Mouse (Mus musculus): ENCODE measurements around the gene Susd1. TPM values are rescaled to one million over a fixed set of nuclear protein-coding genes. Genes with fewer than 3 reads are reported as not detected.
A peak's percentile ranks its signal among the peaks of the same experiment; 100 is the strongest.

Gene Susd1
- polyA plus RNA-seq, 1 experiment, result 3.7 TPM

DNA sequence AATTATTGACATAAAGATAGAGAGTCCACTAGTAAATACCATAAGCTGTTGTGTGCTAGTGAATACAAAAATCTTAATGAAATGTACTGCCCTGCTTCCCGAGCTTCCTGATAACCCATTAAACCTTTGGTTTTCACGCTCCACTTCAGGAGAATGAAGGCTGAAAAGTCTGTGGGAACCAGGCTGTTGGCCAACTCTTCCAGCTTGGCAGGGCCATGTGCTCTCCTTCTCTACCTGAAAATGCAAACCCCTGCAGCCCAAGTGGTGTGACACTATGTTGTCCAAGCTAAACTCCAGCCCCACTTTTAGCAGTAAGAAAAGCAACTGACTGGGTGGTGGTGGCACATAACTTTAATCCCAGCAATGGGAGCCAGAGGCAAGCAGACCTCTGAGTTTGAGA, 162.5 kb downstream of the Susd1 start:
- TF ChIP-seq POLR2A (IDR thresholded peaks at IDR 0.05; ENCODE audit: borderline replicate concordance, extremely low read depth, insufficient read depth, insufficient read length, poor library complexity, severe bottlenecking) (no peak), CTCF (IDR thresholded peaks at IDR 0.05; ENCODE audit: borderline replicate concordance, extremely low read depth, insufficient read depth, insufficient read length) (no peak)
- no peak for DNase-seq (ENCODE audit: low read depth)

DNA sequence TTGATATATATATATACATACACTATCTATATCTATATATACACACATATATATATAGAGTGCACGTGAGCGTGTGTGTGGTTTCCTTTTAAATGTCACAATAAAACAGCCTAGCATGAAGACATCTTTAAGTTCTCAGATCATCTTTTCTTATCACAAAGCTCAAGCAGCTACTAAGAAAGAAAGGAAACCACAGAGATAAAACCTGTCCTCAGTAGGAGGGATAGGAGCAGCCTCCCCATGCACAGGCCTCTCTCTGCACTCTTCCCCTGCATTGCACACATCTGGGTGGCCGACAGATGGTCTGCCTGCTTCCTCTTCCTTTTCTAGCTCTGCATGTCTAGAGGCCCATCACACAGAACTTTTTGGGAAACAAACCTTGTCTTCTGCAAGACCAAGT, 162.9 kb downstream of the Susd1 start:
- DNase-seq (ENCODE audit: low read depth), result no peak
- TF ChIP-seq CTCF (IDR thresholded peaks at IDR 0.05; ENCODE audit: borderline replicate concordance, extremely low read depth, insufficient read depth, insufficient read length) (no peak), POLR2A (IDR thresholded peaks at IDR 0.05; ENCODE audit: borderline replicate concordance, extremely low read depth, insufficient read depth, insufficient read length, poor library complexity, severe bottlenecking) (no peak)

DNA sequence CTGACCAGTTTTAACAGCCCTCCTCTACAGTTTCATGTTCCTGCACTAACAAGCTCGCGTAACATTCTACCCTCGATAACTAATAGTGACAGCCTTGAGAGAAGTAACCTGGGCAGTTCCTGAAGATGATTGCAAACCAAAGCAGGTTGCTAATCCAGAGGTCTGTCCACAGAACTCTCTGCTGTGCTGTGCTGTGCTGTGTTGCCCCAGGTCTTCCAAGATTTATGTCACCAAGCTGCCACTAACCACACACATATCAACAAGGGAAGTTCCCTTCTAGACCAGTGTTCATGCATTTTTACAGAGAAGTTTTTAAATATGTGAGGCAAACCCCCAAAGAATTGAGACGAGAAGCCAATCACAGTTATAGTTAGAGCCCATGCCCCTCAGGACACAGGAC, 164.3 kb downstream of the Susd1 start:
- no peak for DNase-seq (ENCODE audit: low read depth)

DNA sequence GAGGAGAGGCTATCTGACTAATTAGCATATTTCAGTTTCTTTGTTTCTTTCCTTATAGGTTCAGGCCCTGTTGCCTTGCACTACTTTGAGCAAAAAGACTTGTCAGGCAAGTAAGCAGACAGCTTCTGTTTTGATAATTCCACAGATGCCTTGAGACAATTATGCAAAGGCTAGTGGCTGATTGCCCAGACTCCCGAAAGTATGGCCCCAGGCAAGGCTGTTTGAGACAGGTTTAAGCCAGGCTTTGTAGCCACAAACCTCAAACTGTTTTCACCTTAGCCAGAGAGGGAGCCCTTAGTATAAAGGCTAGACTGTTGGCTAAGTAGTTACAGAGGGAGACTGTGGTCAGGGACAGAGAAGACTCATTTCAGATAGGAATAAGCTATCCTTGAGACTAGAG, 165.1 kb downstream of the Susd1 start:
- TF ChIP-seq POLR2A (IDR thresholded peaks at IDR 0.05; ENCODE audit: borderline replicate concordance, extremely low read depth, insufficient read depth, insufficient read length, poor library complexity, severe bottlenecking) (no peak), CTCF (IDR thresholded peaks at IDR 0.05; ENCODE audit: borderline replicate concordance, extremely low read depth, insufficient read depth, insufficient read length) (no peak)
- DNase-seq (ENCODE audit: low read depth), result peak; percentile 94

More for the DNA sequence above, 164.3 kb downstream of the Susd1 start:
- TF ChIP-seq POLR2A (IDR thresholded peaks at IDR 0.05; ENCODE audit: borderline replicate concordance, extremely low read depth, insufficient read depth, insufficient read length, poor library complexity, severe bottlenecking), result no peak
- TF ChIP-seq CTCF (IDR thresholded peaks at IDR 0.05; ENCODE audit: borderline replicate concordance, extremely low read depth, insufficient read depth, insufficient read length), result no peak

GRCm38 (mm10) chr4:59265631-59266030, 172.8 kb downstream of the Susd1 start:
- no peak for TF ChIP-seq POLR2A (IDR thresholded peaks at IDR 0.05; ENCODE audit: borderline replicate concordance, extremely low read depth, insufficient read depth, insufficient read length, poor library complexity, severe bottlenecking)
- no peak for TF ChIP-seq CTCF (IDR thresholded peaks at IDR 0.05; ENCODE audit: borderline replicate concordance, extremely low read depth, insufficient read depth, insufficient read length)
- DNase-seq (ENCODE audit: low read depth), result no peak

GRCm38 (mm10) chr4:59265182-59265581, 173.3 kb downstream of the Susd1 start:
- no peak for TF ChIP-seq POLR2A (IDR thresholded peaks at IDR 0.05; ENCODE audit: borderline replicate concordance, extremely low read depth, insufficient read depth, insufficient read length, poor library complexity, severe bottlenecking)
- no peak for TF ChIP-seq CTCF (IDR thresholded peaks at IDR 0.05; ENCODE audit: borderline replicate concordance, extremely low read depth, insufficient read depth, insufficient read length)

More at GRCm38 (mm10) chr4:59265182-59265581, 173.3 kb downstream of the Susd1 start:
- no peak for DNase-seq (ENCODE audit: low read depth)

Other genes with a start within 250 kb of the Susd1 start
- gene Ugcg, start 249.4 kb downstream of the Susd1 start, polyA plus RNA-seq (2012; rRNA removed), result 60.4 and 68.7 TPM in 2 replicates
- 14.0 and 18.6 TPM in 2 replicates for gene Ptbp3, start 110.7 kb upstream of the Susd1 start, polyA plus RNA-seq (2012; rRNA removed)
- gene Hsdl2, start 142.9 kb upstream of the Susd1 start, polyA plus RNA-seq (2012; rRNA removed), result 16.6 and 22.6 TPM in 2 replicates
- 19.0 and 31.6 TPM in 2 replicates for gene E130308A19Rik, start 187.6 kb upstream of the Susd1 start, polyA plus RNA-seq (2012; rRNA removed)